Mouse (Mus musculus) liver, embryonic 14.5 days (tissue): Measurements from ENCODE around the gene Mpped2.

Experiments used
- CTCF ChIP-seq: IDR thresholded peaks from 2 replicates; pipeline ENCODE4 v1.5.1; 2016; ENCODE audit warnings: antibody characterized with exemption, low read depth, control low read depth
- EP300 ChIP-seq: IDR thresholded peaks from 2 replicates; pipeline ENCODE4 v1.6.1; 2016; ENCODE audit warnings: antibody characterized with exemption, low read depth

GRCm38 (mm10) chr2:106844766-106845678, 152.0 kb downstream of the Mpped2 start:
- TF ChIP-seq CTCF (no peak), EP300 (no peak)
